Mouse (Mus musculus): ENCODE measurements at regions not wholly inside any gene's neighbourhood (a gene's known extent, or its start where the extent isn't known, plus 50 kb on each side); places are given as distances from the start of the nearest gene placed in this dataset.
"Not testable (repeated sequence)": the region's sequence is repeated elsewhere in the genome, so short reads cannot be mapped to it uniquely, and the experiment has no call there.

GRCm38 (mm10) chr11:71285193-71285592 lies 54.7 kb upstream of the Nlrp1b start:
- no peak for DNase-seq (ENCODE audit: low spot score in 2 of 2)

GRCm38 (mm10) chr11:71288243-71288642 lies 57.7 kb upstream of the Nlrp1b start:
- DNase-seq (ENCODE audit: low spot score in 2 of 2): not testable (repeated sequence)

GRCm38 (mm10) chr11:71289490-71289889 lies 59.0 kb upstream of the Nlrp1b start:
- DNase-seq (ENCODE audit: low spot score in 2 of 2): no peak

- no peak for DNase-seq (ENCODE audit: low spot score in 2 of 2)
Observed at GRCm38 (mm10) chr11:71299479-71299878, 68.9 kb upstream of the Nlrp1b start.

- no peak for DNase-seq (ENCODE audit: low spot score in 2 of 2)
Observed at GRCm38 (mm10) chr11:71323439-71323838, 92.9 kb upstream of the Nlrp1b start.

- no peak for DNase-seq (ENCODE audit: low spot score in 2 of 2)
Observed at GRCm38 (mm10) chr11:71337428-71337827, 106.9 kb upstream of the Nlrp1b start.

- DNase-seq (ENCODE audit: low spot score in 2 of 2): peak in 1 of 2 experiments; percentile 19
Observed at GRCm38 (mm10) chr11:71346024-71346423, 115.5 kb upstream of the Nlrp1b start.

GRCm38 (mm10) chr11:71357089-71357488 lies 126.6 kb upstream of the Nlrp1b start:
- no peak for DNase-seq (ENCODE audit: low spot score in 2 of 2)

GRCm38 (mm10) chr11:71360856-71361255 lies 130.3 kb upstream of the Nlrp1b start:
- no peak for DNase-seq (ENCODE audit: low spot score in 2 of 2)

GRCm38 (mm10) chr11:71371871-71372270 lies 141.3 kb upstream of the Nlrp1b start:
- DNase-seq (ENCODE audit: low spot score in 2 of 2): no peak

GRCm38 (mm10) chr11:71375132-71375531 lies 144.6 kb upstream of the Nlrp1b start:
- DNase-seq (ENCODE audit: low spot score in 2 of 2): no peak

GRCm38 (mm10) chr11:71388411-71388810 lies 157.9 kb upstream of the Nlrp1b start:
- no peak for DNase-seq (ENCODE audit: low spot score in 2 of 2)

- DNase-seq (ENCODE audit: low spot score in 2 of 2): peak in 1 of 2 experiments; percentile 26
Observed at GRCm38 (mm10) chr11:71389659-71390058, 159.1 kb upstream of the Nlrp1b start.

GRCm38 (mm10) chr11:71390151-71390550 lies 159.6 kb upstream of the Nlrp1b start:
- DNase-seq (ENCODE audit: low spot score in 2 of 2): no peak

- no peak for DNase-seq (ENCODE audit: low spot score in 2 of 2)
Observed at GRCm38 (mm10) chr11:71390616-71391015, 160.1 kb upstream of the Nlrp1b start.

GRCm38 (mm10) chr11:71393406-71393805 lies 162.9 kb upstream of the Nlrp1b start:
- DNase-seq (ENCODE audit: low spot score in 2 of 2): no peak

GRCm38 (mm10) chr11:71395023-71395422 lies 164.5 kb upstream of the Nlrp1b start:
- no peak for DNase-seq (ENCODE audit: low spot score in 2 of 2)

- no peak for DNase-seq (ENCODE audit: low spot score in 2 of 2)
Observed at GRCm38 (mm10) chr11:71395631-71396030, 165.1 kb upstream of the Nlrp1b start.

- DNase-seq (ENCODE audit: low spot score in 2 of 2): no peak
Observed at GRCm38 (mm10) chr11:71400351-71400750, 169.8 kb upstream of the Nlrp1b start.

GRCm38 (mm10) chr11:71401411-71402276 lies 171.1 kb upstream of the Nlrp1b start:
- DNase-seq (ENCODE audit: low spot score in 2 of 2): peak in 1 of 2 experiments; percentile 18

- DNase-seq (ENCODE audit: low spot score in 2 of 2): no peak
Observed at GRCm38 (mm10) chr11:71404361-71404760, 173.8 kb upstream of the Nlrp1b start.

- DNase-seq (ENCODE audit: low spot score in 2 of 2): no peak
Observed at GRCm38 (mm10) chr11:71407043-71407442, 176.5 kb upstream of the Nlrp1b start.

GRCm38 (mm10) chr11:71409211-71409765 lies 178.8 kb upstream of the Nlrp1b start:
- DNase-seq (ENCODE audit: low spot score in 2 of 2): peak in 1 of 2 experiments; percentile 34
